Mouse (Mus musculus): ENCODE measurements around the gene Exoc4.

Gene Exoc4

DNA sequence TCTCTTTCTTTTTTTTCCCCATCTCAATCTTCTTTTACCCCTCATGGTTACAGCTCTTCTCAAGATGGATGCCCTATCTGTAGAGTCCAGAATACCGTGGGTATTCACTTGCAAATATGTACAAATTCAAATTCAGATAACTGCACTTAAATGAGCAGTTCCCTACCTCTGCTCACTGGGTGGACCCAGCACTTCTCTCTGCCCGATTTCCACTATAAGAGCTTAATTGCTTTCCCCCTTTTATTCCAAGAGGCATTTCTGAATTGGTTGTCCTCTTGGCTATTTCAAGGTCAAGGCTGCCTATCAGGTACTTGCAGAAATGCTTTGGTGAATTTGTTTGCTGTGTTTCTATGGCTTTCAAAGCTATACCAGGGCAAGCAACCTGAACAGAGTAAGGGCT lies 521.1 kb downstream of the Exoc4 start:
- DNase-seq: no peak

DNA sequence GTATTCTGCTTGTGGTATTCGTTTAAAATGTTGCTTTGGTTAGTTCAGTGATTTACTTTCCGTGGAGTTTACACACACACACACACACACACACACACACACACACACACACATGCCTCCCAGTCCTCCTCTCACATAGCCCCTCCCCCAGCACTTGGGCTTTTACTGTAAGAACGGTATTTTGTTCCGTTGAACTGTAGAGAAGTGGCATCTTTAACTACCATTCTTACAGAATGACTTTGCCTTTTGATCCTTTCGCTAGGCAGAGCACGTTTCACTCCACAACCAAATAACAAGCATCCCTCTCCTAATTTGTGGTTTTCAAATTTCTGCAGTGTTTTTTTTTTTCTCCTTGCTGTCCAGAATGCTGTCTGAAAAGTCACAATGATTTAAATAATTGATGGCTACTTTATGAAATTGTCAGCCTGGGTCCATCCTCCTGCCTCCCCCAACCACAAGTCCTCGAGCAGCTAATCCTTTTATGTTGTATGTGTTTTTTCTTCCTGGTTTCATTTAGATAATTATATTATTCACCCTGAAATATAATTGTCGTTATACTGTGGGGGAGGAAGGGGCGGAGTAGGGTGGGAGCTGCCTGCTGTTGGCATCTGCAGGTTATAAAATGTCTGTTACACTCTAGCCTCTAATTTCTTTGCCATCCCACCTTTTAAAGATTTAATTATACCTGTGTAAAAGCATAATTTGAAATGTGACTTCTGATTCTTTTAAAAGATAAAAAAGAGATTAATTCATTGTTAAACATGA lies 523.8 kb downstream of the Exoc4 start:
- no peak for DNase-seq

DNA sequence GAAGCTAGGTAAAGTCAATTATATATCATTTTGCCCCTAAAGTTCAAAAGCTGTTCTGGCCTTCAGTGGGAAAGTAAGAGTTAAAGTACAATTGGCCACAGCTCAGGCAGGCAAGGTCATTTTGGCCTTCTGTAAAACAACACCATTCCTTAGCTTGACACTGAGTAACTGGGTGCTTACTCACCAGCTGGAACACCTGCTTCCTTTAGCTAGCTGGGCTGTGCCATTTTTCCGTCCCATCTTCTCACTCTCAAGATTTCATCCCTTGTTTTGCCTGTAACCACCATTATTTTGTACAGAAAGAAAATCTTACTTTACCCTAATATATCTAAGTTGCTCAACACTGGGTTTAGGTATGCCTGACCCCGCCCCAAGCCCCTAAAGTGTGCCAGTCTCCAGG lies 543.7 kb downstream of the Exoc4 start:
- DNase-seq: no peak

DNA sequence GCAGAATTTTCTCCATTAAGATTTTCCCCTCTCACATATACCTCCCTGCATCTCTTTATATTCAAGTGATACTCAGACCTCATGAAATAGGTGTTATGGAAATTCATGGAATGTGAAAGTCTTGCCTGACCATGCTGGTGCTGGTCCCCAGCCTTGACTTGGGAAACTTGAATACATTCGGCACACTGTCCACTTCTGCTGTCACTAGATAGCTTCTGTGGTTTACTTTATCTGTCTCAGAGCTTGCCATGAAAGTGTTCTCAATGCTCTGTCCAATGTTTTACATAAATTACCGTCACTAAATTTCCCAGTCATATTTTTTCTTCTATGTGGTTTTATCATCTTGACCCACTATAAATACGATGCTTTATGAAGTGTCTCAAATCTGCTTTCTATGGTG lies 552.4 kb downstream of the Exoc4 start:
- no peak for DNase-seq

DNA sequence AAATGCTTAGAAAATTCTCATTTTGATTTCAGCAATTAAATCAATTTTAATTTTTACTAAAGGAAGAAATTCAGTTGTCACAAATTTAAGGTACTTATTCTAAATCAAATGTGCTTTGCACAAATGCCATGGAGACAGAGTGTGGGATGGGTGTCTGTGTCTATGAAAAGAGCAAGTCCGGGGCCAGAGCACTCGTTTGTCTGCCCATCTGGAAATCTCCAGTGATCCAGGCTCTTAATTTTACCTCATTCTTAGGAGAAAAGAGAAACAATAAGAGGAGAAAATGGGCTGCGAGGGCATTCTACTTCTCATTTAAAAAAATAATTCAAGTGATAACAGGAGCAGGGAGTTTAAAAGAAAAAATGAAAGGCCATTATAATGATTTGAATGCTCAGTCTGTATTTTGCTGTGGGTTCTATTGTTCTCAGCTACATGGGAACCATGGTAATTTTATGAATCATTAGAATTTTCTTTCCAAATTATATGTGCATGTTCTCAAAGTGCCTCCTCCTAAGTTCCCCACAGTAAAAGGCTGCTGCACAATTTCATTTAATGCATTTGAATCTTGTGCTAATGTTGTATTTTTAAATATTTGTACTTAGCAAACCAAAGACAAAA lies 554.7 kb downstream of the Exoc4 start:
- no peak for DNase-seq

DNA sequence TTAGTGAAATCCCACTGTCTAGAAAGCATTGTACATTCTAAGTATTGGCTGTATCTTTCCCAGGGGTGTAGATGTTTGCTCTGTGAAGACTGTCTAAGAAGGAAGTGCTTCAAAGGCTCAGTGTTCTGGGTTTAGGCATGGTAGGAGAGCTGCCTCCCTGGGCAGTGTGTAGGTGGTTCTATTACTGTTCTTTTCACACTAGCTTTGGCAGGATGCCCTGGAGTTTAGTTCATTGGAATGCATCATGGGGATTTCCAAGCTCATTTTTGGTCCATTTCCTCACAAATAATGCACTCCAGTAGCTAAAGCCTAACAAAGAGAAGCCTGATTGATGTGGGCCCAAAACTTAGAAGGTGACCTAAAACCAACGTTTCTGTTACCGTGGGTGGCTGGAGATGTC lies 555.9 kb downstream of the Exoc4 start:
- DNase-seq: no peak

DNA sequence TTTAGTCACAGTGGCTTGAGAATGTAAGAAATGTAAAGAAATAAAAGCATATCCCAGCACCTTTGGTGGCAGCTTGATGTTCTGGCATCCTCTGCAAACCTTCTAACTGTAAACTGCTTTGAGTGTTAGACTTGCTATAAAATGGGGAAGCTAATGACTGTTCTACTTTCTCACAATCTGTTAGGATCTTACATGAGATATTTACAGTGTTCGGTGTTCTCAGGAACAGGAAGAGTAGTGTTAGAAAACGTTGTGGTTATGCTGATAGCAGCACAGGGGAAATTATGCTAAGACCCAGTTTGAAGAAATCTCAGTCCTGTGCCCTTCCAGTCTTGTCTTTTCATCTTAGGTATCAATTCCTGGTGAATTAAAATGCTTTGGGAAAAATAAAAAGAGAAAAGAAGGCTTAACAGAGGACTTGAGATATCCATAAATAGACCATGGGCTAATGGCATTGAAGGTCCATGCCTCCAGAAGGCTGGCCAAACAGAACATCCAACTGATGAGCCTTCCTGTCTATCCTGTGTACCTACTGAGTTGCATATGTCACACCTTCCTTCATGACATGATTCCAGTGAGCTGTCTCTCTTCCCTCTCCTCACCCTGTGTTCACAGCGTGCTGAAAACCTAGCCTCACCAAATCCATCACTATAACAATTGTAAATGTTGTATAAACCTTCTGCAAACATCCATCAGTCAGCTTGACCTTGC lies 557.3 kb downstream of the Exoc4 start:
- DNase-seq: no peak

DNA sequence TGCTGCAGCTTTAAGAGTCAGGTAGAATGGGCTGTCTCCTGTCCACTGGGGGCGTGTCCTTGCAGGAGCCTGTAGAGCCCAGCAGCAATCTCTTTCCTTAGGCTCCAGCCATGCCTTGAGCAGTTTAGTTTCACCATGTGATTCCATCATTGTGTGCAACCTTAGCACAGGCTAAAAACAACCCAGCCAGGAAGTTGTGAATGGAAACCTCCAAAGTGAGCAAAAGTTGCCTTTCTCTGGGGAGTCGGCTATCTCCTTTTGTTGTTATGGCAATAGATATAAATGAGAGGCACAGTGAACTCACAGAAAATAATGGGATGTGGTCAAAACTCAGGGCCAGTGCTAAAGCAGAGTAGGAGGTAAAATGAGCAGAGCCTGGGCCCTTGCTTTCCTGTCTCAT lies 565.5 kb downstream of the Exoc4 start:
- no peak for DNase-seq

DNA sequence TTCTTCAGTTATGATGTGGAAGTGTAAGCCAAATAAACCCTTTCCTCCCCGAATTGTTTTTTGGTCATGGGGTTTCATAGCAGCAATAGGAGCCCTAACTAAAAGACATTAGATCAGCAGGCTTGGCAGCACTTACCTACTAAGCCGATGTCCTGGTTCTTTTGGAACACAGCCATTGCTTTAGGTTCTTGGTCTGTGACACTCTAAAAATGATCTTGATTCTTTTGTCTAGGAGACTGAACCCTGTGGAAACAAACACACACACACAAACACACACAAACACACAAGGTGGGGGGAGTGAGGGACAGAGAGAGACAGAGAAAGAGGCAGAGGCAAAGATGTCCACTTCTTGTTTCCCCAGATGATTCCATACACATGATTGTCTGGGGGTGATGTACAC lies 574.3 kb downstream of the Exoc4 start:
- no peak for DNase-seq

DNA sequence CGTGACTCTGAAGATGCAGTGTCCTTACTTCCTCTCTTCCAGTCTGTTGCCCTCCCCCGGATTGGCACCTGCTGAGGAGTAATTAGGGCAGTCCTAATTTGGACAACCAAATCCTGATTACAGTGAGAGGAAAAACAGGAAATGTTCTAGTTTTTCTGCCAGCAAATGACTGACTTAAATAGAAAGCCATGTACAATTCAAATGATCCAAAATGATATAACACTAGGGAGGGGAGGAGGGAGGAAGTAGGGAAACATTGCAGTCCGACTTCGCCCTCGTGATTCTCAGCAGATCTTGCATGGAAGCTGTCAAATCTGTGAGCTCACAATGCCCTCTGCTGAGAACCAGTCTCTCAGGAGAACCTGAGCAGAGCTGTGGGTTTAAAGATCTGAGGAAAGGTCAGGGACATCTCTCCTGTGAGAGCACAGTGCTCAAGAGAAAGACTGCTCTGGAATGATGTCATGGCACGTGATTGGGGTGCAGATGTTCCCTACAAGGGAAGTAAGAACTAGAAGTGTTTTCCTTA lies 575.0 kb downstream of the Exoc4 start:
- no peak for DNase-seq

DNA sequence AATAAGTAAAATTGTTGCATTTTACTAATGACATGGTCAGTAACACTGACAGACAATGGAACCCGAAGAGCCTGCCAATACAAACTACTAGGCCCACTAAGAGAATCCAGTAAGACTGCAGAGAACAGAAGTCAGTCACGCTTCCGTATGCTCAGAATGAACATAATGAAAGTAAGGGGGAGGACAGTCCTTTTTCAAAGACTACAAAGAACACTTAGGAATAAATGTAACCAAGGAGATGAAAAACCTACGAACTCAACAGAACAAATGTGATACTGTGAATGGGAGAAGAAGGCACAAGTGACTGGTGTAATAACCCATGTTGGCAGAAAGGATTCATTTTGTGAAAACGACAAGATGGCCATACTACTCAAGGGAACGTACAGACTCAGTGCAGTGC lies 579.6 kb downstream of the Exoc4 start:
- DNase-seq: no peak

DNA sequence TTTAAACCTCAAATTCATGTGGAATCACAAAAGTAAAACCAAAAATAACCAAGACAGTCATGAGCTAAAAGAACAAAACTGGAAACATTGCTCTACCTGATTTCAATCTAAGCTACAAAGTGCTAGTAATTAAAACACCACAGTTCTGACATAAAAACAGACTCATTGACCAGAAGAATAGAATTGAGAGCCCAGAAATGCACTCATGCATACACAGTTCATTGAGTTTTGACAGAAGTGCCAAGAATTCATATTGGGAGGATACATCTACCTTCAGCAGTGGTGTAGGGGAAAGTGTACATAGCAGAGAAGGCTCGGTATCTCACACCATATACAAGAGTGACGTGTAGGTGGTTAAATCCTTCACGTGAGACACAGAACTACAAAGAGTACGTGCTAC lies 580.4 kb downstream of the Exoc4 start:
- no peak for DNase-seq

DNA sequence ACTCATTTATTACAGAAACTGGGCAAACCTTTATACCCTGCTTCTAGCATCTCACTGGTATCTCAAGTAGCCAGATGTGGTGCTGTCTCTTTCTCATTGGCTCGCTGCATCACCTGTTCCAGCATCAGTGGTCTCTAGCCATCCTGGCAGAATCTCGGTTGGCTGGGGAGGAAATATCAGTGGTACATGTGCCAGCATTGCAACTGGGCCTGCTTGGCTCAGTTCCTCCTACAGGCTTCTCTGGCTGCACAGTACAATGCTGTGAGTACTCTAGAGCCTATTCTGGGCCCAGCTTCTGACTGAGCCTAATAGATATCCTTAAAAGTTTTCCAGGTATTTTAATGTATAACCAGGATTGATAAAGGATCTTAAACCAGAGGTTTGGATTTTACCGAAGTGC lies 582.4 kb downstream of the Exoc4 start:
- no peak for DNase-seq

DNA sequence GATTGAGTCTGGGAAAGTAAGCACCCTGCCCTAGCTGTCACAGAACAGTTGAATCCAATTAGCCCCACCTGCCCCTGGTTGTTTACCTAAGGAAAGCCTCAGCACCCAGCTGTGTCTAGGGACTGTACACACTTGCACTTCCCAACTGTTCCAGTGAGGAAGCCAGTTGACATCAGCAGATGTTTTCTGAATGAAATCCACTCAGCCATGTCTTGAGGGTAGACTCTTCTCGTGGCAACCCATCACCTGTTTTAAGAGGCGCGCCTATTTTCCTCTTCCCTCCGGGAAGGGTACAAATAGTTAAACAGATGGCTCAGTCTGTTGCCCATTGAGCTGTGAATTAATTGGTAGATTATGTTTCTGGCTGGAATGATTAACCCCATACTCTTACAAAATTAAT lies 584.1 kb downstream of the Exoc4 start:
- DNase-seq: no peak

DNA sequence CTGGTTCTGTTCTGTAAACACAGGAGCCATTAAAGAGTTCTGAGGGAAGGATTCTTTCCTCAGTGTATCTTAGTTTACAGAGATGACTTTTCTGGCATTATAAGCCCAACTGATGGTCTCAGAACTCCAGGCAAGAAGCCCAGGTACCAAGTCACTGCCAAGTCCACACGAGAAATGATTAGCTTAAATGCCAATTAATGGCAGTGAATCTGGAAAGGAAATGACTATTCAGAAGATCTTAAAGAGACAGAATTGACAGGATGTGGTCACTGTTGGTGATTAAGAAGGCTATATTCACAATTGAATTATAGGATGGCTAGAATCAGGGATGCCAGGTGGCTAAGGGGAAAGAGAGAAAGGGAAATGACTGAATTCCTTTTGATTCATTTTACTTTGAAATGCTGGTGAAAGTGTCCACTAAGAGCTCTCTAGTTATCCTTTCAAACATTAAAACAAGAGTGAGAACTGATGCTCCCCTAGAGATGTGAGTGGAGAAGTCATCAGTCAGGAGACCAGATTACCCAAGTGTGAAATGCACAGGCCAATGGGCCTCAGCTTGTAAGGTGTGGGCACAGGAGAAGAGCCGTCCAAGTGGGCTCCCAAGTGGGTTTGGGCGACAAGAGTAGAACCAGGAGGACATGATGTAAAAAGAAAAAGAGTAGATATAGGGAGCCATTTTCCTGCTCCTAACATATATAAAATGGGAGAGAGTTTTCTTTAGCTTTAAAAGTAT lies 587.3 kb downstream of the Exoc4 start:
- no peak for DNase-seq

DNA sequence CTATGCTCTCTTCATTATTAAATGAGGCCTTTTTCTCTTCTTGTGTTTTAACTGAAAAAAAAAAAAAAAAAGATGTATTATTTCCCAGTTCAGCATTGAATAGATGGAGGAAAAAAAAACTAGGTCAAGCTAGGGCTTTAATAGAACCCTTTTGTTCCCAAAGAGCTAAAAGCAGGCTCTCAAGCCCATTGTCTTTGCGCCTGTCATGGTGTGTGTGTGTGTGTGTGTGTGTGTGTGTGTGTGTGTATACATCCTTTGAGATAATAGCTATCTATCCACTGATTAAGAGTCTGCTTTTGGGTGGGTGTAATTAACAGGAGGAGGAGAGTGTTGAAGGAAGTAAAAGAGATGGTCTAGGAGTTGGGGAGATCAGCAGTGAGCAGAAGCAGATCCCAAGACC lies 594.0 kb downstream of the Exoc4 start:
- no peak for DNase-seq

DNA sequence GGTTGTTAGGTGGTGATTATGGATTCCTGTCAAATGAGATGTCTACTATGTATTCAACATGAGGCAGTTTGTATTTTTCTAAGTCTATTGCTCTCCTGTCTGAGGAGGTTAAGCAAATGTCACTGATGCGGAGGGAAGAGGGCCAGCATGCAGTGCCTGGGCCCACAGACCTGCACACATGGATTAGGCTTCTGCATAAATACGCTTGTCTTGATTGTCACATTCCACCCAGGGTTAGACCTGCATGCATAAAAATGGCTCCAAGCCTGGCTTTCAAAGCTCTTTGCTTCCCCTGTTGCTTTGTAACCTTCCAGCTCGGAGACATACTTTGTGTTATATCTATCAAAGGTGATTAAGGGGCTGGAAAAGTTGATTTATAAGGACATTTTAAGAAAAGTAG lies 610.2 kb downstream of the Exoc4 start:
- no peak for DNase-seq

DNA sequence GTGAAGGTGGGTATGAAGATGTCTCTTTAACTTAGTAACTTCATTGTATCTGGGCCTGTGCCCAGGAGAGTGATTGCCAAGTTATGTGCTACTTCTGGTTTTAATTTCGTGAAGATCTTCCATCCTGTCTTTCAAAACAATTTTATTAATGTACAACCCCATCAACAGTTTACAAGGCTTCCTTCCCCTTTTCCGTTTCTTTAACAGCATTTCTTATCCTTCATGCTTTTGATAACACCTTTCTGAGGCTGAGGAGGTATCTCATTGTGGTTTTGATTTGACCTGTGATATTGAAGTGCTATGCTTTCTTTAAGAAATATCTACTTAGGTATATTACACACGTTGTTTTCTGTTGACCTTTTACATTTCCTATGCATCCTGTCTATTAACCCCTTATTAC lies 616.9 kb downstream of the Exoc4 start:
- DNase-seq: no peak

DNA sequence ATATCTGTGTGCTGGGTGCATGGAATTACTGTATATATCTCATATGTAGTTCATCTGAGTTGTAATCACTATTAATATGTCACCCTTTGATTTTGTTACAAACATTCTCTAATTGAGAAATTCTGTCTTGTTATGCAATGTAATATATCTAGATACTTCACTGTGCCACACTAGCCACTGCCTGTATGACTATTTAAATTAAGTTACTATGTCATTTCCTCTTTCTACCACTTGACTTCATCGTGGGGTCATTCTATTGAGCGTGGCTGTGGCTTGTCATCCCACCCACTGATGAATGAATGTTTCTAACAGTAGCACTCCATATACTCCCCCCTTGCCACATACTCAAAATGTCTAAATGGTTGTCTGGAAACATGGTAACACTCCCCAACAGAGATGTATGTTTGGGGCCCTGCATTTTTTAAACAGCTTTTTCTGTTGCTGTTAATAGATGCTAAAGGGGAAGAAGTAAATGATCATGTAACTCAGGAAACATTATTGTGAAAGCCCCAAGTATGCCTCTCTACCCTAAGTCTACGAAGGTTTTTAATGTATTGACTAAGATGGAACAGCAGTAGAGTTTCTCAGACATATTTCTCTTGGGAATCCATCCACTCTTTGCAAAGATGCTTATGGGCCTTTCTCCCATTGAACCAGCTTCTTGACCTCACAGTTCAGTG lies 618.2 kb downstream of the Exoc4 start:
- no peak for DNase-seq

DNA sequence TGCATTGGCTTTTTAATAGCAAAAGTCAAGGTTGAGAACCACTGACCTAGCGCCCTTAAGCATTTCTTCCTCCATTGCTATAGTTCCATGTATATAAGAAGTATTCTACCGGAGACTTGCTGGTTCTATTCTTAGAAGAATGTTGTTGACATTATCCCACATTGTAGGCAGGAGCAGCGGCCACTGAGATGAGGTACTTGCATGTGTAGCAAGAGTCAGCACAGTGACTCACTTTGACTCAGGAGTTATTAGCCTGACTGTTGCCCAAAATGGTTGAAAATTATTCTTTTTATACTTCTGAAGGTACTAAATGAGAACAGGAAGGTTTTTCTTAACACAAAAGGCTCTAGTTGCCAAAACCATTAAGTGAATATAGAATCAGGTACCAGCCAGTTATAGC lies 620.4 kb downstream of the Exoc4 start:
- DNase-seq: no peak

DNA sequence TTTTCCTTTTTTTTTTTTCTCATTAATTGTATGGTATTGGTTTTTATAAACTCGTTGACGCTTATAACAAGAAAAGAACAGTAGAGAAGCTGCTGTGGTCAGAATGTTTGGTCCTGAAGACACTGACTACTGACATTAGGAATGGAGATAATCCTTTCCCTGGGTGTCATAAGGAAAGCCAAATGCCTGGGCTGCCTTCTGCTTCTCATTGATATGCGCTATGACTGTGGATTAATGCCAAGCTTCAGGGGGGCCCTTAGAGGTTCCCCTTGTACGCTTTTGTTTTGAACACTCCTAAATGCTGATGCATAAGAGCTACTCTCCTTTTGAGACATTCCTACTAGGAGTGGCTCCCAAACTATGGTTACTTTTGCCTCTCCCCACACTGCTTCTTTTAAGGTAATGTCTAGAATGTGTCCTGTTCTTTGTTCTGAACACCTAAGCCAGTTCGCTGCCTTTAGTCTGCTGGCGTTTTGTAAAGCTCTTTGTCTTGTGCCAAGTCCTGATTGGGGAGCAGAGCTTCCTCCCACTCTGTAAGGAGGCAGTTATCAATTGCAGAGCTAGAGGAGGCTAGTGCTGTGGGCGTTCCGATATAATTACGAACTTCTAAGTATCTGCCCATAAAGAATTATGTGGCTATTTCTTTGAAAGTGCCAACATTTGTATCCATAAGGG lies 621.7 kb downstream of the Exoc4 start:
- DNase-seq: no peak

DNA sequence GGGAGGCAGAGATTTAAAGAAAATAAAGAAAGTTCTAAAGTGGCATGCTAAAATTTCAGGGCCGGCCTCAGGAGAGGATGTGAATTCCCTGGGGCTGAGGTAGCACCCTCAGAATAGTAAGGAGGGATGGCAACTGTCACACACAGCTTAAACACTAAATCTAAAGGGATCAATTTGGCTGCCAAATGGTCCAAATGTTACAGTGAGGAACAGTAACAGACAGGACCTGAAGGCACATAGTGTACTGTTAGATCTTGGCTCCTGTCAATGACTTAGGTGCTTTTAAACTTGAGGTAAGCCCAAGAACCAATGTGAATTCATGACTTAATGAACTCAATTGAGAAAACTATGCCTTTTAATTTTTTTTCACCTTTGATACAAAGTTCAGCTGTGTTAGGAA lies 622.4 kb downstream of the Exoc4 start:
- DNase-seq: no peak
